Mouse (Mus musculus) megakaryocyte, embryonic 14.5 days (primary cell): Measurements from ENCODE around the gene Ikzf3.

Experiments
- FLI1 ChIP-seq: IDR thresholded peaks from 2 replicates; pipeline ENCODE4 v1.6.1; 2012; ENCODE audit warnings: low read length, inconsistent platforms, mixed read lengths
- GATA1 ChIP-seq: IDR thresholded peaks from 3 replicates; pipeline ENCODE4 v1.6.1; 2012; ENCODE audit warnings: mixed read lengths, low read length, inconsistent platforms, borderline replicate concordance

- TF ChIP-seq GATA1: no peak
- TF ChIP-seq FLI1: no peak
Observed at GRCm38 (mm10) chr11:98475630-98476433, 70.0 kb downstream of the Ikzf3 start.
